Mouse (Mus musculus): ENCODE measurements around the gene Rsad2.
A peak's percentile ranks its signal among the peaks of the same experiment; 100 is the strongest.

DNA sequence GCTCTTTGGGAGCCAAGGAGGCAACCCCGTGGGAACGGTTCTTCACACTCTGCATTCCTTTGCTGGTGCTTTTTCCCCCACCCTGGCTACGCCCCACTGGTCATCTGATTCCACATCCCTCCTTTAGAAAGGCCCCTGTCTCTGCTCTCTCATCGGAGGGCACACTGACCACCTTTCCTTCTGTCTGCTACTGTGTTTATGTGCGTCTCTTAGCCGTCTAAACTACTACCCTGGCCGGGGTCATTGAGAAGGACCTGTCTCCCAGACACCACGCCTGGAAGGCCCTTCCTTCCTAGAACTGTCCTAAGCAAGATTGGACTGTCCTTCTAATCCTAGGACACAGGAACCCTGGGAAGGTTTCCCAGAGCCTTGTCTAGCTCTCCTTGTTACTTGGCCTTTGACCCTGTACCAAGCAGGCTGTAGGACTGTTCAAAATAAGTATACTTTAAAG lies 42.3 kb downstream of the Rsad2 start:
- no peak for TF ChIP-seq EP300 (IDR thresholded peaks at IDR 0.05; ENCODE audit: insufficient read depth, low read depth, low read length)
- peak; percentile 44; the same call in 1 of the 2 replicates for TF ChIP-seq POLR2A (IDR thresholded peaks at IDR 0.05; ENCODE audit: insufficient read depth, low read depth, low read length)
- TF ChIP-seq CTCF (IDR thresholded peaks at IDR 0.05) = no peak

Data from heart, adult 2 months (tissue).